19 mouse cellular contexts compared by ENCODE assay signal in genomic region chr6:116024666-116025065, GRCm38 (mm10).
"Had no signal": no experiment of that assay in that cellular context is flagged by ENCODE, and none has a peak within 500 bp of the region (broad histone marks: within the 10 kb centered on the region; RNA-seq: fewer than 3 reads in every experiment).

No protein-coding gene starts in this region.

- H3K4me1 ChIP-seq: lung, embryonic 15.5 days; megakaryocyte, embryonic 14.5 days; midbrain, embryonic 10.5 days; midbrain, embryonic 12.5 days; neural tube, embryonic 12.5 days had no signal

- DNase-seq: lung, adult 18-20 months; lung, postnatal 14 days; lung, postnatal 36 days; midbrain, embryonic 14.5 days; retina, postnatal 1 day; right cerebral cortex, adult 18-20 months; right cerebral cortex, postnatal 25 days; right cerebral cortex, postnatal 4 days; spleen, adult 18-20 months; thymus, adult 18-20 months; thymus, postnatal 14 days; thymus, postnatal 36 days had no signal

- H3K4me3 ChIP-seq: lung, embryonic 15.5 days; megakaryocyte, embryonic 14.5 days; midbrain, embryonic 10.5 days; midbrain, embryonic 12.5 days; neural tube, embryonic 12.5 days had no signal

- ATAC-seq: lung, postnatal 0 days; midbrain, embryonic 16.5 days had no signal
